Mouse (Mus musculus): ENCODE results near the gene Tsacc.

GRCm38 (mm10) chr3:88296110-88296560 lies 664 bp downstream of the Tsacc start:
- TF ChIP-seq CTCF (IDR thresholded peaks at IDR 0.05; ENCODE audit: low read depth, low read length), result no peak
- no peak for TF ChIP-seq POLR2A (IDR thresholded peaks at IDR 0.05; ENCODE audit: insufficient read depth, low read length)
- TF ChIP-seq EP300 (IDR thresholded peaks at IDR 0.05; ENCODE audit: insufficient read depth, low read depth, low read length), result no peak

Data from ES-Bruce4 (cell line).